Comparison of ENCODE assay signal across 11 mouse cellular contexts in genomic region chr17:47454675-47455074, GRCm38 (mm10). TPM values are rescaled to one million over a fixed set of nuclear protein-coding genes. Genes with fewer than 3 reads are reported as not detected.
DNase-seq lines count a peak whose midpoint lies in the region; ATAC-seq and TF ChIP-seq lines count a peak whose summit lies in the region.
"Had no signal": no experiment of that assay in that cellular context is flagged by ENCODE, and none has a peak within 500 bp of the region (broad histone marks: within the 10 kb centered on the region; RNA-seq: fewer than 3 reads in every experiment).

No protein-coding gene starts in this region.

- H3K4me2 ChIP-seq in heart, embryonic 15.5 days: no peak overlapping the region
- H3K4me2 ChIP-seq in liver, embryonic 16.5 days (ENCODE audit: low read depth, low read length): peak overlapping the region; percentile 18
- no peak overlapping the region for H3K4me2 ChIP-seq in hindbrain, embryonic 12.5 days (replicated peaks)

- H3K36me3 ChIP-seq in heart, embryonic 15.5 days: no peaks in the 10 kb centered on the region
- no peaks in the 10 kb centered on the region for H3K36me3 ChIP-seq in thymus, adult 2 months (ENCODE audit: control insufficient read depth, insufficient read depth, low read length)
- no peaks in the 10 kb centered on the region for H3K36me3 ChIP-seq in liver, embryonic 16.5 days (ENCODE audit: control insufficient read depth, insufficient read depth)
- H3K36me3 ChIP-seq in hindbrain, embryonic 12.5 days: no peaks in the 10 kb centered on the region

- H3K9me3 ChIP-seq in heart, embryonic 15.5 days (replicated peaks): no peaks in the 10 kb centered on the region
- H3K9me3 ChIP-seq in liver, embryonic 16.5 days (replicated peaks; ENCODE audit: control insufficient read depth, low read length): no peaks in the 10 kb centered on the region
- no peaks in the 10 kb centered on the region for H3K9me3 ChIP-seq in hindbrain, embryonic 12.5 days (replicated peaks)

- H3K9ac ChIP-seq in heart, embryonic 15.5 days: no peak overlapping the region
- H3K9ac ChIP-seq in liver, embryonic 16.5 days (ENCODE audit: low read depth, low read length): no peak overlapping the region
- H3K9ac ChIP-seq in hindbrain, embryonic 12.5 days: no peak overlapping the region

- WGBS in heart, embryonic 15.5 days: 37% methylated on average over 8 of the region's 8 CpGs
- 32% methylated on average over 8 of the region's 8 CpGs for WGBS in thymus, adult 2 months
- WGBS in liver, embryonic 16.5 days (ENCODE audit: insufficient replicate concordance): 22% methylated on average over 8 of the region's 8 CpGs
- 79% methylated on average over 8 of the region's 8 CpGs for WGBS in hindbrain, embryonic 12.5 days

- TF ChIP-seq CTCF in thymus, adult 2 months (IDR thresholded peaks at IDR 0.05; ENCODE audit: borderline replicate concordance, control insufficient read depth, extremely low read depth, insufficient read depth, low read length, poor library complexity): no peak

- intact Hi-C loops in heart, postnatal 14 days (cut with DNase I): no loop called here

- peak overlapping the region; percentile 41 for H3K27ac ChIP-seq in heart, embryonic 15.5 days
- H3K27ac ChIP-seq in thymus, adult 2 months (ENCODE audit: control insufficient read depth, insufficient read depth, low read length): no peak overlapping the region
- peak overlapping the region; percentile 45 for H3K27ac ChIP-seq in liver, embryonic 16.5 days (ENCODE audit: low read length)
- H3K27ac ChIP-seq in hindbrain, embryonic 12.5 days: no peak overlapping the region

- peaks cover 49% of the 10 kb centered on the region for H3K4me1 ChIP-seq in heart, embryonic 15.5 days (replicated peaks)
- peaks cover 12% of the 10 kb centered on the region for H3K4me1 ChIP-seq in thymus, adult 2 months (replicated peaks; ENCODE audit: control insufficient read depth, insufficient read depth, low read length)
- peaks cover 18% of the 10 kb centered on the region for H3K4me1 ChIP-seq in liver, embryonic 16.5 days (ENCODE audit: control insufficient read depth, low read depth, low read length)
- peaks cover 5% of the 10 kb centered on the region; the same call in 1 of the 2 replicates for H3K4me1 ChIP-seq in hindbrain, embryonic 12.5 days

- DNase-seq in heart, postnatal 14 days: no peak
- DNase-seq in thymus, postnatal 10 days (ENCODE audit: low spot score in 2 of 2): peak; percentile 30 to 39
- DNase-seq in thymus, adult 2 months: no peak
- no peak for DNase-seq in frontal cortex, postnatal 25 days (ENCODE audit: low spot score in 2 of 2)
- no peak for DNase-seq in frontal cortex, postnatal 36 days (ENCODE audit: low spot score in 2 of 2)
- DNase-seq: adrenal gland, postnatal 36 days had no signal

- no peak overlapping the region for H3K4me3 ChIP-seq in heart, embryonic 15.5 days
- no peak overlapping the region; the same call in 1 of the 2 replicates for H3K4me3 ChIP-seq in thymus, adult 2 months (ENCODE audit: control insufficient read depth, insufficient read depth, low read length)
- H3K4me3 ChIP-seq in liver, embryonic 16.5 days (ENCODE audit: low read depth, low read length): 0 out of 2 replicates have a peak overlapping the region, but pooled peaks have one; percentile 20
- H3K4me3 ChIP-seq in hindbrain, embryonic 12.5 days: no peak overlapping the region

- no peak; the same call in 1 of the 2 replicates for ATAC-seq in heart, embryonic 15.5 days (replicated peaks; ENCODE audit: insufficient number of reproducible peaks, insufficient read depth, low FRiP score, low read depth)
- peak; percentile 76 for ATAC-seq in liver, embryonic 16.5 days (ENCODE audit: low read depth)
- ATAC-seq in hindbrain, embryonic 12.5 days (ENCODE audit: low FRiP score): no peak

- TF ChIP-seq POLR2A in thymus, adult 2 months (IDR thresholded peaks at IDR 0.05; ENCODE audit: control insufficient read depth, extremely low read depth, insufficient read depth, low read length, poor library complexity): no peak

- H3K27me3 ChIP-seq in heart, embryonic 15.5 days: no peaks in the 10 kb centered on the region
- H3K27me3 ChIP-seq in thymus, adult 2 months (ENCODE audit: control insufficient read depth, insufficient read depth, low read length): no peaks in the 10 kb centered on the region
- no peaks in the 10 kb centered on the region for H3K27me3 ChIP-seq in liver, embryonic 16.5 days (ENCODE audit: control insufficient read depth, insufficient read depth, low read depth, low read length)
- peaks cover 2% of the 10 kb centered on the region; the same call in 1 of the 2 replicates for H3K27me3 ChIP-seq in hindbrain, embryonic 12.5 days

RNA-seq across cellular contexts. Expression of gene 1700001C19Rik, which starts 17.5 kb away (rescaled TPM):
- 0.60 and 1.0 TPM in 2 replicates for polyA plus RNA-seq in heart, embryonic 15.5 days (2015; fragmentation: Nextera tagmentation; extraction: Ambion mirVana)
- not detected for total RNA-seq in heart, postnatal 14 days (2021)
- 0.11 and 0.26 TPM in 2 replicates for polyA plus RNA-seq in thymus, adult 2 months (2012; rRNA removed)
- polyA plus RNA-seq in liver, embryonic 16.5 days (2015; fragmentation: Nextera tagmentation; extraction: Ambion mirVana): 1.7 and 2.3 TPM in 2 replicates
- polyA plus RNA-seq in hindbrain, embryonic 12.5 days (2016; fragmentation: Nextera tagmentation; extraction: Ambion mirVana): 0.14 and 0.65 TPM in 2 replicates
- total RNA-seq: adrenal gland, postnatal 36 days; neutrophil, adult 5-6 weeks had no signal
- polyA plus RNA-seq: lung, embryonic 16.5 days had no signal

RNA-seq across cellular contexts. Expression of gene AI661453, which starts 18.3 kb away (rescaled TPM):
- 0.96 and 1.2 TPM in 2 replicates for polyA plus RNA-seq in heart, embryonic 15.5 days (2015; fragmentation: Nextera tagmentation; extraction: Ambion mirVana)
- total RNA-seq in heart, postnatal 14 days (2021): 1 to 10 TPM; 1.8 to 2.1 TPM
- polyA plus RNA-seq in thymus, adult 2 months (2012; rRNA removed): 1.0 and 1.6 TPM in 2 replicates
- 0.60 and 0.77 TPM in 2 replicates for polyA plus RNA-seq in liver, embryonic 16.5 days (2015; fragmentation: Nextera tagmentation; extraction: Ambion mirVana)
- 0.28 and 0.34 TPM in 2 replicates for polyA plus RNA-seq in hindbrain, embryonic 12.5 days (2016; fragmentation: Nextera tagmentation; extraction: Ambion mirVana)

RNA-seq across cellular contexts. Expression of gene Taf8, which starts 47.4 kb away (rescaled TPM):
- polyA plus RNA-seq in heart, embryonic 15.5 days (2015; fragmentation: Nextera tagmentation; extraction: Ambion mirVana): 17.0 and 20.5 TPM in 2 replicates
- 10 to 100 TPM; 14.9 to 15.6 TPM for total RNA-seq in heart, postnatal 14 days (2021)
- polyA plus RNA-seq in thymus, adult 2 months (2012; rRNA removed): 68.2 and 74.3 TPM in 2 replicates
- 14.2 and 14.3 TPM in 2 replicates for polyA plus RNA-seq in liver, embryonic 16.5 days (2015; fragmentation: Nextera tagmentation; extraction: Ambion mirVana)
- polyA plus RNA-seq in hindbrain, embryonic 12.5 days (2016; fragmentation: Nextera tagmentation; extraction: Ambion mirVana): 27.5 and 29.5 TPM in 2 replicates

RNA-seq across cellular contexts. Expression of gene Ccnd3, which starts 50.2 kb away (rescaled TPM):
- 369 and 456 TPM in 2 replicates for polyA plus RNA-seq in heart, embryonic 15.5 days (2015; fragmentation: Nextera tagmentation; extraction: Ambion mirVana)
- total RNA-seq in heart, postnatal 14 days (2021): 100 to 1,000 TPM in 1 of 2 experiments, 10 to 100 TPM in 1; 93.8 to 126 TPM
- 1,622 and 2,069 TPM in 2 replicates for polyA plus RNA-seq in thymus, adult 2 months (2012; rRNA removed)
- polyA plus RNA-seq in liver, embryonic 16.5 days (2015; fragmentation: Nextera tagmentation; extraction: Ambion mirVana): 300 and 331 TPM in 2 replicates
- polyA plus RNA-seq in hindbrain, embryonic 12.5 days (2016; fragmentation: Nextera tagmentation; extraction: Ambion mirVana): 177 and 179 TPM in 2 replicates

RNA-seq across cellular contexts. Expression of gene Guca1a, which starts 54.3 kb away (rescaled TPM):
- polyA plus RNA-seq in heart, embryonic 15.5 days (2015; fragmentation: Nextera tagmentation; extraction: Ambion mirVana): 1.7 TPM in 2 replicates
- under 1 TPM in 1 of 2 experiments, not detected in 1; 0.44 TPM for total RNA-seq in heart, postnatal 14 days (2021)
- polyA plus RNA-seq in thymus, adult 2 months (2012; rRNA removed): 0.41 and 1.2 TPM in 2 replicates
- polyA plus RNA-seq in liver, embryonic 16.5 days (2015; fragmentation: Nextera tagmentation; extraction: Ambion mirVana): 0.97 and 2.0 TPM in 2 replicates
- 0.84 and 1.2 TPM in 2 replicates for polyA plus RNA-seq in hindbrain, embryonic 12.5 days (2016; fragmentation: Nextera tagmentation; extraction: Ambion mirVana)
- total RNA-seq: neutrophil, adult 5-6 weeks had no signal

Comparison
In these comparisons a context has a peak if more than half of its experiments do, and no peak if none do; other contexts are left out.
1. DNase-seq: peak in thymus, postnatal 10 days (2 of 2); none in heart, postnatal 14 days (0 of 2), thymus, adult 2 months (single experiment), frontal cortex, postnatal 25 days (0 of 2) and frontal cortex, postnatal 36 days (0 of 2).
2. H3K27ac ChIP-seq: peak in heart, embryonic 15.5 days (single experiment) and liver, embryonic 16.5 days (single experiment); none in thymus, adult 2 months (single experiment) and hindbrain, embryonic 12.5 days (single experiment).